Mouse (Mus musculus) ovary, postnatal 36 days (tissue): ENCODE data around the gene Oog3.

Experiments used
- DNase-seq: peaks from one replicate; pipeline ENCODE4 v3.0.0; 2022; ENCODE audit warnings: low spot score, mixed read lengths

Gene Oog3

GRCm38 (mm10) chr4:144162563-144162962 is at the start of gene Oog3:
TSS of gene Oog3 (minus strand) at chr4:144162663.
- DNase-seq: no peak

DNA sequence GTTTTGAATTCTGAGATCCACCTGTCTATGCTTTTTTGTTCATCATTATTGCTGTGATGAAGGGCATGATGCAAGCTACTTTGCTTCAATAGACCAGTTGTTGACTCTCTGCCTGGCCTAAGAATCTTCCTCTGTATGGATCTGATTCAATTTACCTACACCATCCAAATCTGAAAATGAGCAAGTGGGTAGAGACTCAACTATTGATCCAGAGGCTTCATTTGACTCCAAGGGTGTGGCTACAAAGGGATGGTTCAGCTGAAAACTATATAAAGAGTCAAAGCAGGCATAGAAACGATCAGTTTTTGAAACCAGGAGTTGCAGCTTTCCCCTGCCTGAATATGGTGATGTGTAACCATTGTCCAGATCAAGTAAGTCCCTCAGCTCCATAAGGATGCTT is 28.0 kb upstream of the Oog3 start, which contains the start of gene Oog2:
TSS of gene Oog2 (plus strand) at position 301 of the 400 bp plus-strand sequence.
- no peak for DNase-seq
